Mouse (Mus musculus): Measurements from ENCODE around the gene Tas2r109. TPM values are rescaled to one million over a fixed set of nuclear protein-coding genes. Genes with fewer than 3 reads are reported as not detected.
"Not testable (repeated sequence)": the region's sequence is repeated elsewhere in the genome, so short reads cannot be mapped to it uniquely, and the experiment has no call there.

Gene Tas2r109
- polyA plus RNA-seq (2015; fragmentation: Nextera tagmentation; extraction: Ambion mirVana), result not detected in 2 replicates

DNA sequence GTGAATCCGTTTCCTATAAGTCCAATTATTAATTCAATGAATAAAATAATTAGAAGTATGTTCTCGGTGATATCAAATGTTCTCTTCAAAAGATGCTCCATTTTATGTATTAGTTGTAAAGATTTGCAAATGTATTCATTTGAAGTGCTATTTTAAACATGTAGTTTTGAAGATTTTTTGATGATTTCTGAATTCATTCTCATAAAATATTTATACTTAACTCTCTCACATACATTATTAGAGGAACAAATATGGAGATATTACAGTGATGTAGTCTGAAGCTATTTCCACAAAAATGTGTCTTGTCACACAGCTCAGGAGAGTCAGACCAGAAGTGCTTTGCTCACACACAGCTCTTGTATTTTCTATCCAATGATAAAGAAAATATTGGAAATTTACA is at the start of gene Tas2r109:
Gene Tas2r109 (minus strand): TSS at position 101 of the 400 bp plus-strand sequence.
- Histone ChIP-seq H3K36me3 (ENCODE audit: control insufficient read depth, insufficient read depth, low read length) (no peaks in the 10 kb centered on the region), H3K9me3 (ENCODE audit: control insufficient read depth, low read length) (no peaks in the 10 kb centered on the region), H3K4me2 (replicated peaks; ENCODE audit: low read depth) (no peak within 1 kb of the TSS), H3K9ac (ENCODE audit: low read length) (no peak within 1 kb of the TSS), H3K27me3 (ENCODE audit: control insufficient read depth, insufficient read depth, low read length) (no peaks in the 10 kb centered on the region), H3K27ac (replicated peaks) (no peak within 1 kb of the TSS), H3K4me3 (ENCODE audit: low read depth, low read length) (no peak within 1 kb of the TSS), H3K4me1 (replicated peaks; ENCODE audit: control insufficient read depth, insufficient read depth) (no peaks in the 10 kb centered on the region)
- TF ChIP-seq EP300 (optimal IDR thresholded peaks at IDR 0.05), result no peak
- no peak for TF ChIP-seq CTCF (IDR thresholded peaks at IDR 0.05; ENCODE audit: low read depth)
- DNase-seq (ENCODE audit: low spot score), result no peak
- 71% methylated on average over 2 of the region's 2 CpGs for WGBS
- no peak for ATAC-seq (ENCODE audit: low FRiP score, low TSS enrichment)

DNA sequence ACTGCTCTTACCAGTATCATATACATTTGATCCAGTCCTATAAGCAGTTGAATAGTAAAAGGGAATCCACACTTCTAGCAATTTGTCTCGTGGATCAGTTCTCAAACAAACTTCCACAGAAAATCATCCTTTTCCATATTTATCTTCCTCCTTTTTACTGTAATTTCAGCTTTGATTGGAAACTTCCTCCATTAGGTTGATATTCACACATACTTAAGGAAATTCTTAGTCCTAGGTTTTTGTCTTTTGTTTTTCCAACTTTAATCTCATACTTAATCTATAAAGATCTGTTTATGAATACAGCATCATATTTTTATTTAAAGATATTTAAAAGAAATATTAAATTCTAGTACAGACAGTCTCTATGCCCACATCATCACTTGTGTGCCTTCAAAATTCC is 22.9 kb downstream of the Tas2r109 start, which contains the start of gene Tas2r131:
Gene Tas2r131 (minus strand): TSS at position 101 of the 400 bp plus-strand sequence.
- Histone ChIP-seq H3K4me1 (replicated peaks; ENCODE audit: control insufficient read depth, insufficient read depth) (no peaks in the 10 kb centered on the region), H3K27me3 (ENCODE audit: control insufficient read depth, insufficient read depth, low read length) (no peaks in the 10 kb centered on the region), H3K27ac (replicated peaks) (no peak within 1 kb of the TSS), H3K4me2 (replicated peaks; ENCODE audit: low read depth) (no peak within 1 kb of the TSS), H3K4me3 (ENCODE audit: low read depth, low read length) (no peak within 1 kb of the TSS), H3K9ac (ENCODE audit: low read length) (no peak within 1 kb of the TSS), H3K9me3 (ENCODE audit: control insufficient read depth, low read length) (no peaks in the 10 kb centered on the region), H3K36me3 (ENCODE audit: control insufficient read depth, insufficient read depth, low read length) (no peaks in the 10 kb centered on the region)
- 65% methylated on average over 1 of the region's 1 CpGs for WGBS
- no peak for ATAC-seq (ENCODE audit: low FRiP score, low TSS enrichment)
- no peak for TF ChIP-seq CTCF (IDR thresholded peaks at IDR 0.05; ENCODE audit: low read depth)
- TF ChIP-seq EP300 (optimal IDR thresholded peaks at IDR 0.05), result no peak
- no peak for DNase-seq (ENCODE audit: low spot score)

DNA sequence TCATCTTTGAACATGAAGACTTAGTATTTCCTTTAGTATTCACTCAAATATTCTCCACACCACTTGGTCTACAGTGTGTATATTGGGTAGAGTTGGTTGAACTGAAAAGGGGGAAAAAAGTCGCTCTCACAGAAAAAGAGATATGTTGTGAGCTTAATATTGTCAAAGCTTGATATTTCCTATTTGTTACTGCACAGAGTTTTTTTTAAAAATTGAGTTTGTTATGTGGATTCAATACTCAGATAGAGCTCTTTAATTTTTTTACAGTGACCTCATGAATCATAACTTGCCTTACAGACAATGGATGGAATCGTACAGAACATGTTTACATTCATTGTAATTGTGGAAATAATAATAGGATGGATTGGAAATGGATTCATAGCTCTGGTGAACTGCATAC is 30.0 kb downstream of the Tas2r109 start, which contains the start of gene Tas2r129:
Gene Tas2r129 (plus strand): TSS at position 301 of the 400 bp plus-strand sequence.
- 77% methylated on average over 2 of the region's 2 CpGs for WGBS
- no peak for DNase-seq (ENCODE audit: low spot score)
- TF ChIP-seq CTCF (IDR thresholded peaks at IDR 0.05; ENCODE audit: low read depth), result no peak
- TF ChIP-seq EP300 (optimal IDR thresholded peaks at IDR 0.05), result no peak

DNA sequence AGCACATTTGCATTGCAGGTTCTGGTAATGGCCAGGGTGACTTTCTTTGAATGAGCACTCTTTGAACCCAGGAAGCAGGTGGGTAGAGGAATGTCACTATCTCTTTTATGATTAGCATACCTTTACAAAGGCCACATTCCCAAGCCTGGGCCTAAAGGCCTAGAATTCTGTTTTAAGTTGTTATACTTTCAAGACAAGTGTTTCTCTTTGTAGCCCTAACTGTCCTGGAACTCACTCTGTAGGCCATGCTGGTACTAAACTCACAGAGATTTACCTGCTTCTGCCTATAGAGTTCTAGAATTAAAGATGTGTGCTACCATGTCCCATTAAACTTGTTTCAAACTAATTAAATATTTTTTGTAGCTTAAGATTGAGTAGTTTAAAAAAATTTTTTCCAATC is 39.4 kb downstream of the Tas2r109 start:
- H3K27me3 ChIP-seq (ENCODE audit: control insufficient read depth, insufficient read depth, low read length); H3K4me2 ChIP-seq (replicated peaks; ENCODE audit: low read depth); H3K27ac ChIP-seq (replicated peaks); H3K4me3 ChIP-seq (ENCODE audit: low read depth, low read length); ATAC-seq (ENCODE audit: low FRiP score, low TSS enrichment); H3K9ac ChIP-seq (ENCODE audit: low read length); H3K36me3 ChIP-seq (ENCODE audit: control insufficient read depth, insufficient read depth, low read length); DNase-seq (ENCODE audit: low spot score); H3K9me3 ChIP-seq (ENCODE audit: control insufficient read depth, low read length); H3K4me1 ChIP-seq (replicated peaks; ENCODE audit: control insufficient read depth, insufficient read depth): not testable (repeated sequence)

More for the DNA sequence above, 30.0 kb downstream of the Tas2r109 start, which contains the start of gene Tas2r129:
- no peaks in the 10 kb centered on the region for H3K4me1 ChIP-seq (replicated peaks; ENCODE audit: control insufficient read depth, insufficient read depth)
- no peaks in the 10 kb centered on the region for H3K9me3 ChIP-seq (ENCODE audit: control insufficient read depth, low read length)
- no peak within 1 kb of the TSS for H3K4me2 ChIP-seq (replicated peaks; ENCODE audit: low read depth)
- no peak within 1 kb of the TSS for H3K4me3 ChIP-seq (ENCODE audit: low read depth, low read length)
- H3K27me3 ChIP-seq (ENCODE audit: control insufficient read depth, insufficient read depth, low read length), result no peaks in the 10 kb centered on the region
- H3K9ac ChIP-seq (ENCODE audit: low read length), result no peak within 1 kb of the TSS
- no peak within 1 kb of the TSS for H3K27ac ChIP-seq (replicated peaks)
- ATAC-seq (ENCODE audit: low FRiP score, low TSS enrichment), result no peak
- no peaks in the 10 kb centered on the region for H3K36me3 ChIP-seq (ENCODE audit: control insufficient read depth, insufficient read depth, low read length)

Other genes with a start within 250 kb of the Tas2r109 start
- gene Tas2r115, start 242.9 kb downstream of the Tas2r109 start, polyA plus RNA-seq (2015; fragmentation: Nextera tagmentation; extraction: Ambion mirVana), result not detected in 2 replicates
- not detected in 2 replicates for gene Tas2r124, start 226.2 kb downstream of the Tas2r109 start, polyA plus RNA-seq (2015; fragmentation: Nextera tagmentation; extraction: Ambion mirVana)
- gene Tas2r102, start 218.8 kb downstream of the Tas2r109 start, polyA plus RNA-seq (2015; fragmentation: Nextera tagmentation; extraction: Ambion mirVana), result not detected in 2 replicates
- gene Tas2r136, start 202.8 kb downstream of the Tas2r109 start, polyA plus RNA-seq (2015; fragmentation: Nextera tagmentation; extraction: Ambion mirVana), result not detected in 2 replicates
- gene Tas2r117, start 178.1 kb downstream of the Tas2r109 start, polyA plus RNA-seq (2015; fragmentation: Nextera tagmentation; extraction: Ambion mirVana), result not detected in 2 replicates
- not detected in 2 replicates for gene Tas2r123, start 133.8 kb downstream of the Tas2r109 start, polyA plus RNA-seq (2015; fragmentation: Nextera tagmentation; extraction: Ambion mirVana)
- gene Tas2r116, start 125.5 kb downstream of the Tas2r109 start, polyA plus RNA-seq (2015; fragmentation: Nextera tagmentation; extraction: Ambion mirVana), result not detected in 2 replicates
- gene Tas2r110, start 113.0 kb downstream of the Tas2r109 start, polyA plus RNA-seq (2015; fragmentation: Nextera tagmentation; extraction: Ambion mirVana), result not detected in 2 replicates
- gene Tas2r113, start 88.0 kb downstream of the Tas2r109 start, polyA plus RNA-seq (2015; fragmentation: Nextera tagmentation; extraction: Ambion mirVana), result not detected in 2 replicates
- gene Tas2r125, start 71.3 kb downstream of the Tas2r109 start, polyA plus RNA-seq (2015; fragmentation: Nextera tagmentation; extraction: Ambion mirVana), result not detected in 2 replicates
- gene Tas2r129, start 29.9 kb downstream of the Tas2r109 start, polyA plus RNA-seq (2015; fragmentation: Nextera tagmentation; extraction: Ambion mirVana), result not detected in 2 replicates
- gene Tas2r131, start 23.0 kb downstream of the Tas2r109 start, polyA plus RNA-seq (2015; fragmentation: Nextera tagmentation; extraction: Ambion mirVana), result not detected in 2 replicates
- not detected in 2 replicates for gene Tas2r103, start 56.1 kb upstream of the Tas2r109 start, polyA plus RNA-seq (2015; fragmentation: Nextera tagmentation; extraction: Ambion mirVana)
- gene Tas2r140, start 74.9 kb upstream of the Tas2r109 start, polyA plus RNA-seq (2015; fragmentation: Nextera tagmentation; extraction: Ambion mirVana), result not detected in 2 replicates
- 76.6 and 79.0 TPM in 2 replicates for gene Smim10l1, start 123.9 kb upstream of the Tas2r109 start, polyA plus RNA-seq (2015; fragmentation: Nextera tagmentation; extraction: Ambion mirVana)